Mouse (Mus musculus): ENCODE data around the gene Gh.

Gh gene

GRCm38 (mm10) chr11:106271131-106271793 is 30.4 kb downstream of the Gh start:
- DNase-seq (ENCODE audit: low read depth in 1 of 2, low spot score in 2 of 2), result no peak

DNA sequence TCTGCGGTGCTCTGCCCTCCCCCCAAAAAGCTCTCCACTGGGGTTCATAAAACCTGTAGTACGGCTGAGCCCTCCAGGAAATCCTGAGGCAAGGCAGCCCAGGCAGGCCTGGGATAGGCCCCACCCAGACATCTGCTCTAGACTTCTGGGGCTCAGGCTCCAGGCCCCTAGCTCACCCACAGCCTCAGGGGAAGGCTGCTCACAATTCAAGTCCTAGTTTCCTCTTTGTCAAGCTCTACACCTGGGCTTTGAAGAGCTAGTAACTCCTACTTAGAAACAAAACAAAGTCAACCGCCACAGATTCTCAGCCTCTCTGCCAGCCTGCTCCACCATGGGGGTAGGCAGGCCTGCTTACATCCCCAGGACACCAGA is 32.6 kb downstream of the Gh start:
- no peak for DNase-seq (ENCODE audit: low read depth in 1 of 2, low spot score in 2 of 2)

DNA sequence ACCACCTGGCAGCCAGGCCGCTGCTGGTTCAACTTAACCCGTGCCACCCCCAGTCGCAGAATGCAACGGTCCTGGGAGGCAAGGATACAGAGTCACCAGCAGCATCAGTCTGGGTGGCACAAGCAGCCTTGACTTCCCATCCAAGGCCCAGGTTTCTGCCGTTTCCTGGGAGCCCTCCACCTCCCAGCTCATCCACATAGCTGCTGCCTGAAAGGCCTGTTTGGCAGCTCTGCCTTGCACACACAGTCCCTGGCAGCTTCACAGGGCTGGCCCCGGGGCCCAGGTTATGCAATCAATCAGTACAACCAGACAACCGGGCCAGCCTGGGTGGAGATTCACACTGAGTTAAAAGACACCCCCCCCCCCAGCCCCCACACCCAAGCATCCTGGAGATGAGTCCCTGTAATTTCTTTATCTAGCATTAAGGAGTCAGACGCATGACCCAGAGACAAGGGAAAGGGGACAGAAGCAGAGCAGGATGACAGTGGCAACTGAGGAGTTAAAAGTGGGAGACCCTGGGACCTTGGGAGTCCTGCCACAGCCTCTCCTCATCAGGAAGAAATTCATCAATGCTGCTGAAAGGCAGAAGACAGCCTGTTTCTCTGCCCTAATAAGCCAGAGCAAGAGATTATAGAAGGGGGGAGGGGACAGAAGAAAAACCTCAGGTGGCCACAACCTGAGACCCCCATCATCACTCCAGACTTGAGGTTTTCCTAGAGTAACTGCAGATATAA is 33.2 kb downstream of the Gh start:
- DNase-seq (ENCODE audit: low read depth in 1 of 2, low spot score in 2 of 2), result no peak

- DNase-seq (ENCODE audit: low read depth in 1 of 2, low spot score in 2 of 2), result no peak
Observed at GRCm38 (mm10) chr11:106267871-106268270, 33.8 kb downstream of the Gh start.

- no peak for DNase-seq (ENCODE audit: low read depth in 1 of 2, low spot score in 2 of 2)
Observed at GRCm38 (mm10) chr11:106267311-106267852, 34.3 kb downstream of the Gh start.

- DNase-seq (ENCODE audit: low read depth in 1 of 2, low spot score in 2 of 2), result no peak
Observed at GRCm38 (mm10) chr11:106266431-106266830, 35.2 kb downstream of the Gh start.

DNA sequence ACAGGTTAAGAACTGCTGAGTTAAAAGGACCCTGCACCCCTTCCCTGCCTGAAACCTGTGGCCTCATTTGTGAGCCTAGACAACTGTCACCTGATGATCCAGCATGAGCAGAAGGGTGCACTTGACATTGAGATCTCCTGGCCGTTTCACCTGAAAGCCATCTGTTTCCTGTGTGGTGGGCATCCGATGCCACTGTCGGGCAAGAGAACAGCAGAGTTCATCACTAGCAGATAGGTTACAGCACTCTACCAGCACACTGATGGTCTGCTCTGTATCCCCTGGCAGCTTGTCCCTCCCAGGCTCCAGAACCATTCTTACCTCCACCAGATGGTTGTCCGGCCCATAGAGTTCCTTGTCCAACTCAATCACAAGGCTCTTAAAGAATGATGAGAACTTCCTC is 36.1 kb downstream of the Gh start:
- DNase-seq (ENCODE audit: low read depth in 1 of 2, low spot score in 2 of 2), result no peak

DNA sequence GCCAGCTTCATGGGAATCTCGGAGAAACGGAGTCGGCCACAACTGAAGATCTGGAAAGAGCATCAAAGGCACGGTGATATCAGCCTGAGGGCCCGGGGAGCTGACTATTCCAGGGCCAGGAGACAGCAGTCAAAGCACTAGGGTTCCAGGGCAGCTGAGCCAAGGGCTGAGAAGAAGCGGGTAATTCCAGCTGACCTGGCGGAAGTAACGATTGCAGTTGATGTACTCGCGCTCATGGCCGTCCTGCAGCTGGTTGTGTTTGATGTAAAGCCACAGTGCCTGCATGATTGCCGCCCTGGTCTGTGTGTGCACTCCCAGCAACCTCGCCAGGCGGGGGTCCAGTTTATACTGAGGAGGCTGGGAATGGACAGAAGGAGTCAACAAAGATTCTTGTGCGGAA is 36.7 kb downstream of the Gh start:
- no peak for DNase-seq (ENCODE audit: low read depth in 1 of 2, low spot score in 2 of 2)

GRCm38 (mm10) chr11:106263963-106264362 is 37.7 kb downstream of the Gh start:
- no peak for DNase-seq (ENCODE audit: low read depth in 1 of 2, low spot score in 2 of 2)

- DNase-seq (ENCODE audit: low read depth in 1 of 2, low spot score in 2 of 2), result no peak
Observed at GRCm38 (mm10) chr11:106260826-106261450, 40.7 kb downstream of the Gh start.

GRCm38 (mm10) chr11:106256775-106257174 is 44.9 kb downstream of the Gh start:
- no peak for DNase-seq (ENCODE audit: low read depth in 1 of 2, low spot score in 2 of 2)

GRCm38 (mm10) chr11:106255685-106256451 is 45.8 kb downstream of the Gh start, which contains the start of the genes Ftsj3 and Psmc5:
Gene Ftsj3, minus strand, starts transcription at chr11:106256079.
Gene Psmc5, plus strand, starts transcription at chr11:106256154.
- DNase-seq (ENCODE audit: low read depth in 1 of 2, low spot score in 2 of 2), result peak; percentile 90 to 95

DNA sequence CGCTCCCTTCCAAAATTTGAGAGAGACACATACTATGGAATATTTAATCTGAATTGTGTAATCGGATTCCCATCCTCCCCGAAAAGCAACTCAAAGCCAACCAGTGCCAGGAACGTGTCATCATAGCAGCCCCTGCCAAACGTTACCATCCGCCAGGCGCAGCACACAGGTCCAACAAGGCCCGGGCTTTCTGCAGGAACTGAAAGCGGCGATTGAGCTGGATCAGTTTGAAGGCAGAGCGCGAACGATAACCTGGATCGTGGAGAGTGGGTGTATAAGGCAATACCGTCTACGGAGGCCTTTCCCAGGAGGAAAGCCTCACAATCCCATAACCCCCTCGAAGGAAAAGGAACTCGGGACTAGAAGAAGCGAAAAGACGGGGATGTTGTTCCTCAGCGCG is 46.5 kb downstream of the Gh start:
- no peak for DNase-seq (ENCODE audit: low read depth in 1 of 2, low spot score in 2 of 2)

DNA sequence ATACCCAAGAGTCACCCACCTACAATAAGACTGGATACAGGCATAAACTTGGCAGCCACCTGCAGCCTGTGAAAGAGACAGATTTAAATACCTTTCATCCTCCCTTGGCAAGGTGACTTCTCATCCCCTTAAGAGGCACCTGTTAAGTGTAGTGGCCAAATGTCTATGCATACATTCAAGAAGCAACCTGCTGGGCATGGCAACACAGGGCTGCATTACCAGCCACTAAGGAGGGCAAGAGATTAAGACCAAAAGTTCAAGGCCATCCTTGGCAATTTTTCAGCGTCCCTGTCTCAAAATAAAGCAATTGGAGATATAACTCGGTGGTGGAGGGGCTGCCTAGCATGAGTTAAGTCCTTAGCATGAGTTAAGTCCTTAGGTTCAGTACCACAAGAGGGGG is 46.9 kb downstream of the Gh start:
- no peak for DNase-seq (ENCODE audit: low read depth in 1 of 2, low spot score in 2 of 2)

Data from monocyte, adult 2 months (primary cell).